ENCODE assay signal across 22 mouse cellular contexts in the genomic region with DNA sequence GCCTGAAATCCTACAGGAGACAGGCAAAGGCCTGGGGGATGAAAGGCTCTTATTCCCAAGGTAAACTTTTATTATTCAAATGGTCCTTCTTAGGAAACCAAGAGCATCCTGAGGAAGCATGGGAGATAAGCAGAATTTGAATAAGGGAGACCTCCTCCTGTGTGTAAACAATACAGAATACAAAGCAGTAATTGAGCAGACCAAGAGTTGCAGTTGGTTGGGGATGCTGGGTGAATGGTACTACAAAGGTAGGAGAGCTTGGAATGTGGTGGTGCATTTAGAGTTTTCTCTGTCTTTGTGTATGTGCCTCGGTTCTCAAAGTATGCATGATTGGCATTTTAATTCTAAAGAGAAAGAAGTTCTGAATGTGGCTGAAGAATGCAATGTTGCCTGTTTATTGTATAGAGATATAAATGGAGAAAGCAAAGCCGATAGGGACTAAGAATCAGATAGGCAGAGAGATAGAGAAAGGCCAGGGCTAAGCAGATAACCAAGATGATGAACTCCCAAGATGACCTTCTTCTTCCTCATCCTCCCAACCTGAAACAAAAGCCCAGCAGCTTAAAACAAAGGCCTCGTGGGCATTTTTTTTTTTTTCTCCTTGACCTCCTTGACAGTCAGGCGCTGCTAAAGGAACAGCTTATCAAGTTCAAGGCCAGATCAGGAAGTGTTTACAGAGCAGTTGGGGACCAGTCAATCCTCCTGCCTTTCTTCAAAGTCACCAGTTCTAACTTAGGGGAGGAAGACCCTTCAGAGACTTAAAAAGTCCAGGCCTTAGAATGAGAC.
"Had no signal": no experiment of that assay in that cellular context is flagged by ENCODE, and none has a peak within 500 bp of the region (broad histone marks: within the 10 kb centered on the region; RNA-seq: fewer than 3 reads in every experiment).

No protein-coding gene starts in this region.

- H3K36me3 ChIP-seq: limb, embryonic 10.5 days; limb, embryonic 13.5 days; liver, embryonic 12.5 days; liver, embryonic 15.5 days; lung, embryonic 15.5 days; midbrain, embryonic 10.5 days; midbrain, embryonic 13.5 days; neural tube, embryonic 13.5 days; stomach, embryonic 15.5 days had no signal

- H3K27ac ChIP-seq: layer of hippocampus, adult 2 months; limb, embryonic 10.5 days; limb, embryonic 13.5 days; liver, embryonic 12.5 days; liver, embryonic 15.5 days; lung, embryonic 15.5 days; midbrain, embryonic 10.5 days; midbrain, embryonic 13.5 days; neural tube, embryonic 13.5 days; stomach, embryonic 15.5 days had no signal

- H3K27me3 ChIP-seq: limb, embryonic 13.5 days; liver, embryonic 12.5 days; liver, embryonic 15.5 days; lung, embryonic 15.5 days; megakaryocyte, embryonic 14.5 days; midbrain, embryonic 13.5 days; neural tube, embryonic 13.5 days; stomach, embryonic 15.5 days had no signal

- H3K4me1 ChIP-seq: limb, embryonic 10.5 days; limb, embryonic 13.5 days; liver, embryonic 12.5 days; liver, embryonic 15.5 days; megakaryocyte, embryonic 14.5 days; midbrain, embryonic 10.5 days; neural tube, embryonic 13.5 days; stomach, embryonic 15.5 days had no signal

- DNase-seq: layer of hippocampus, adult 9-11 months; liver; lung, adult 18-20 months; lung, postnatal 10 days; lung, postnatal 36 days; retina, postnatal 1 day; right cerebral cortex, postnatal 25 days; spleen, adult 18-20 months; thymus, postnatal 25 days had no signal

- H3K4me2 ChIP-seq: limb, embryonic 13.5 days; liver, embryonic 12.5 days; liver, embryonic 15.5 days; lung, embryonic 15.5 days; midbrain, embryonic 13.5 days; neural tube, embryonic 13.5 days; stomach, embryonic 15.5 days had no signal

- H3K4me3 ChIP-seq: layer of hippocampus, adult 2 months; limb, embryonic 10.5 days; limb, embryonic 13.5 days; liver, embryonic 12.5 days; liver, embryonic 15.5 days; lung, embryonic 15.5 days; megakaryocyte, embryonic 14.5 days; midbrain, embryonic 10.5 days; midbrain, embryonic 13.5 days; myocyte; neural tube, embryonic 13.5 days; stomach, embryonic 15.5 days had no signal

- H3K9me3 ChIP-seq: limb, embryonic 10.5 days; liver, embryonic 12.5 days; liver, embryonic 15.5 days; lung, embryonic 15.5 days; stomach, embryonic 15.5 days had no signal

- H3K9ac ChIP-seq: limb, embryonic 13.5 days; liver, embryonic 12.5 days; liver, embryonic 15.5 days; lung, embryonic 15.5 days; midbrain, embryonic 13.5 days; neural tube, embryonic 13.5 days; stomach, embryonic 15.5 days had no signal

- ATAC-seq: liver, embryonic 12.5 days; midbrain, embryonic 13.5 days; midbrain, embryonic 16.5 days had no signal
